Mouse (Mus musculus) monocyte, adult 5-6 weeks (primary cell): ENCODE results near the gene Ddx17. TPM values are rescaled to one million over a fixed set of nuclear protein-coding genes. Genes with fewer than 3 reads are reported as not detected.

Experiments
- ATAC-seq: fragments of 153-309, 156-312 bp; replicated peaks from 2 replicates; pipeline ENCODE4 v1.8.0; 2017; ENCODE audit warnings: mild to moderate bottlenecking; ENCODE audit not compliant: low TSS enrichment, insufficient number of reproducible peaks, severe bottlenecking, poor library complexity, low FRiP score
- total RNA-seq: library from RNA; stranded (forward); fragments of 200-1000, 200-491, 200-594 nt; gene quantifications from 3 replicates; pipeline ENCODE4 v1.2.3, GENCODE M21; 2017

Ddx17 gene
- total RNA-seq: 261 to 381 TPM (median 262 TPM) in 3 replicates

DNA sequence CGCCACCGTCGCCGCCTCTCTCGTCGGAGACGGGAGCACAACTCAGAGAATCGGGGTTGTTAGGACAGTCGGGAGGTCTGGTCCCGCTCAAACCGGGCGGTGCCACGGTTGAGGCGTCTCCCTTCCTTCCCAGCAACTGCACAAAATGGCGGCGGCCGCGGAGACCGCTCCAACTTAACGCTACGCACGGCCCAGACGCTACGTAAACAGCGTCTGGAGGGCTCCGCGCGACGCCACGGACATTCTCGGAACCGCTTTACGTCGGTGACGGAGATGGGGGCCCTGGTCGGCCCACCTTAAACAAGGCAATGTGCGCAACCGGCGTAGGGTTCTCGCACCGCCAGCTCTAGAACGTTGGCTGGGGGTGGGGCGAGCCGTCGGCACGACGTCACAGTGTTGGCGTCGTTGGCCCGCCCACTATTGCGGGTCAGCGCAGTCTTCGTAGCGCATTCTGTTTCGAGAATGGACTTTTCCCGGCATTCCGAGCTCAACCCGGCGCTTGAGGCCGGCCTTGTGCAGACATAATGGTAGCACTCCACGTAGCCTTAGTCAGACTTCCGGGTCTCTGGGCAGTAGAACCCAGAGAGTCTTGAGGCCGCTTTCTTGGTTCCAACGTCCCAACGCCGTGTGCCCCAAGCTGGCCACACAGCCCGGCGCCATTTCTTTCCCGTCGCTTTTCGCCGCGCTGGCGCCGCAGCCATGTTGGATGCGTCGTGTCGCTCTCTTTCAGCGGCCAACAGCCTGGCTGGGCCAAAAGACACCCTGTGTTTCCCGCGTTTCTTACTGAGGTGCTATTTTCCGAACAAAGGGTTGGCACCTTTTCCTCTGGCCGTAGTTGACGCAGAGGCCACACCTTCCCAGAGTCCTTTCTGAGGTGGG lies at the start of gene Ddx17:
Gene Ddx17 (minus strand): TSS at position 332 of the 879 bp plus-strand sequence.
- peak; percentile 95 for ATAC-seq

DNA sequence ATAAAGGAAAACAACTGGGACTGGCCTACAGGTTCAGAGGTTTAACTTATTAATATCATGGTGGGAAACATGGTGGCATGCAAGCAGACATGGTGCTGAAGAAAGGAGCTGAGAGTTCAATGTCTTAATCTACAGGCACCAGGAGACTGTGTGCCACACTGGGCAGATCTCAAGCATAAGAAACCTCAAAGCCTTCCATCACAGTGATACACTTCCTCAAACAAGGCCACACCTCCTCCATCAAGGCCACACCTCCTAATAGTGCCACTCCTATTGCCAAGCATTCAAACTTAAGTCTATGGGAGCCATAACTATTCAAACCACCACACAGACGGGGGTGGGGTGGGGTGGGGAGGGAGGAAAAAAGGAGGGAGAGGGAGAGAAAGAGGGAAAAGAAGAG lies 35.0 kb upstream of the Ddx17 start:
- ATAC-seq: no peak

DNA sequence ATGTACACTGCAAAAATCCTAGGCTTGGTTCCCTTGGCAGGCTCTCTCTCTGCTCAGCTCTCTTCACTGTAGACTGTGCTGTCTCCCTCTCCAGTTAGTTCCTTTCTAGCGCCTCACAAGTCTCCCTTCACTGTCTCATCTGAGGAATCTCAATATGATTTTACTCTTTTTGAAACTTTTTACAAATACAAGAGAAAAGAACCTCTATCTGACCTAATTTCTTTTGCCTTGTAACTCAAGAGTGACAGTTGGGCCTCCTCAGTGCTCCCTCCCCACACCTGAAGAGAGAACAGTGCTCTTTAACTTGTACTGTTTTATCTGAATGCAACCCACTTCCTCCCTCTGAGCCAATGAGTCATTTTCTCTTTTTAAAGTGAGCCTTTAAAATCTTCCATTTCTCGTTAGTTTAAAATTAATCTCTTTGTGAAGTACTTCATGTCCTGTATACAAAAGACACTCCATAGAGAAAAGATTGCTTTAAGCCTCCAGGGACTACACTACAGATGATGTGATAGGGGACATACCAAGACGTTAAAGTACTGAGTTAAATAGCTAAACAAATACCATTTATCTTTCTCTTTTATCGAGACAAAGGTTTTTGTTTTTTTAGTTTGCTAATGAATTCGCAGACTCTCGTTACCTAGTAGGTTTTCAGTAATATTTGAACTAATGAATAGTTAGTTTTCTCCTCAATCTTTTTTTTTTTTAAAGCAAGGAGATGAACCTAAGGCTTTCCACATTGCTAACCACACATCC lies 31.3 kb upstream of the Ddx17 start:
- ATAC-seq: no peak

DNA sequence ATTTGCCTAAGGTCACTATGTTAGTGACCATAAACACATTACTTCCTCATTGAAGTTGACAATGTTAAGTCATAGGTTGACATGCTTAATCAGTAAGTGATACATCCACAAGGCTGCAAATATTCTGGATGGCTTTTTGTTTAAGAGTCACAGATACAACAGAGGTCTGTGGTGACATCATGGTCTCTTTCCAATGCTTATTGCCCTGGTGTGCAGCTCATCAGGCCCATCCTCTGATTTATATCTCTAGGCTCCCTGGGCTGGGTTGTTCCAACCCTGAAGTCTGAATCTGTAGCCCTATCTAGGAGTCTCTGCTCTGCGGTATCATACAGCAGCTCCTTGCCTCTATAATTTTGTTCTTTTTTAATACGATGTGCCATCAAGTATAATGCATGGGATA lies 30.4 kb upstream of the Ddx17 start:
- ATAC-seq: no peak

DNA sequence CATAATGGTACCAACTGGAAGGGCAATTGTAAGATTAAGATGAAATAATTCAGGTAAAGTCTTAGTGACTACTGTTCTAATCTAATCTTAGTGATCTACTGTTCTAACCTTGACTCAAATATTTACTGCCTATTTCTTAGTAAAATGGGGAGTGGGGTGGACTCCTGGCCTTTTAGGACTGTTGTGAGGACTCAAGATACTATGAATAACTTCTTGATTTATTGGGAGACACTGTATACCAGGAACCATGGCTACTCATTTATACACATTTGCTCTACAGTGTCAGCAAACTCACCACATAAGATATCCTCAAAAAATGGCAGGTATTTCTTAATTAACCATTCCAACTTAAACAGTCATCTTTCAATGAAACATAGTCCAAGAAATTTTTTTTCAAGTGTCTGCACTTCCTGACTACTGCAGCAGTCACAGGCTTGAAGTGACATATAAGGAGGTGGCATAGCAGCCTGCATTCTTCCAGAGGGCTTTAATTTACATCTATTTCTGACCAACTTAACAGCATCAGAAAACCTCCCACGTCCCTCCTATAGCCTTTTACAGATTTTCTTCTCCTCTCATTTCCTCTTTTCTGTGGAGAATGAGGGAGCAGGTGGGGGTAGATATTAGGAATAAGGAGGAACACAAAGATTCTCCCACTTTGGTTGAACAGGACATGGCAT lies 29.1 kb upstream of the Ddx17 start:
- ATAC-seq: no peak

DNA sequence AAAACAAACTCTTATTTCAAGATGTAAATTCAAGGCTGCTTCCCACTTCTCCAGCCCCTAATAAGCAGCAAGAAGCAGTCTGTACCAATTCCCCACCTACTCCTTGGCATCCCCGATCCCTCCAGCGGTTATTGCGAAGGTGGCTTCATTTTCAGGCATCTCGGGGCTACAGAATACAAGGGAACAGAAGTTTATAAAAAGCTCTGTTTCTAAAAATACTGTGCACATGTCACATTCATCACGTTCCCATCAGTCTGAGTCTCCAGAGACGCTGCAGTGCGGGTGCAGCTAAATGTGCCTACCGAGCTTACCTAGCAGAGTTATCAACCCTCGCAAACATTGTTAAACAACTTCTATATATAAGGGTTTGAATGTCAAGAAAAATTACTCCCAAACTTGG lies 15.9 kb upstream of the Ddx17 start:
- ATAC-seq: no peak

DNA sequence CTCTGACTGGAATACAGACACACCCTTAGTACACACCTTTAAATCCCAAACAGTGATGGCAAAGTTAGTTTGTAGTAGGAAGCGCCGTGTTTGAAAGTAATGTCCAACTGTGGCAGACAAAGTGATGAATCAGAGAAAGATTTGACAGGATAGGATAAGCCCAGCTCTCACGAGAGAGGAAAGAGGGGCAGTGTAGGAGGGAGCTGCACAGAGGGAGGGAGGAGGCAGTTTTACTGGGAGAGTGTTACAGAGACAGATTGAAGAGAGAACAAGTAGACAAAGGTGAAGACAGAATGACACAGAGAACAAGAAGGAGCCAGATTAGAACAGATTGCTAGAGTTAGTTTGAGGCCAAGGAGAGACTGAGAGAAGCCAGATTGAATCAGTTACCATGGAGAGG lies 13.1 kb upstream of the Ddx17 start:
- no peak for ATAC-seq

DNA sequence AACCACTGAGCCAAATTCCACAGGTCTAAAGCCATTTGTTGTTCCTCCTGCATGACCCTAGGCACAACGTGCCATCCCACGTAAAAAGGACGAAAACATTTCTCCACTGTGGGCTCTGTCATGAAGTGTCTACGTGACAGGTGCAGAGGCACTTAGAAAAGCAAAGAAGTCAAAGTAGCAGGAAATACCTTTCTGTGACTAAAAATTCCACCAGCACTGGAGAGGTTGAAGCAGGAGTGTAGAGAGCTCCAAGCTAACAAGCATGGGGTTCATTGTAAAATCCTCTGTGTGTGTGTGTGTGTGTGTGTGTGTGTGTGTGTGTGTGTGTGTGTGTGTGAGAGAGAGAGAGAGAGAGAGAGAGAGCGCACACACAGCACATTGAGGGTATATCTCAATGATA lies 6.0 kb upstream of the Ddx17 start:
- ATAC-seq: no peak

DNA sequence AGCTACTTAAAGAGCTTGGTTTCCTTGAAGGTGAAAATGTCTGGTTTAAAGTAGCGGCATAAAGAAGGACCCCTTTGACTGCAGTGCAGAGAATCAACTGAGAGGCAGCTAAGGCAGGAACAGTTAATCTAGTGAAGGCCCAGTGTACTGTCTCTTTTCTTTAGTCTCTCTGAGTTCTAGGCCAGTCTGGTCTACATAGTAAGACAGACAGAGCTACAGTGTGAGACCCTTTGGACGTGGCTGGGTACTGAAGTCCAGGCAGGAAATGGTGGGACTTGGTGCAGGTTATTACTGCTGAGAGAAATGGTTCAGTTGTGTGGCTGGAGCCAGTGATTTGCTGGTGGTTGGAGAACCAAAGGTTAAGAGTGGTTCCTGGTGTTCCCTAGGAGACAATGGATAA lies 1.7 kb upstream of the Ddx17 start:
- ATAC-seq: no peak

DNA sequence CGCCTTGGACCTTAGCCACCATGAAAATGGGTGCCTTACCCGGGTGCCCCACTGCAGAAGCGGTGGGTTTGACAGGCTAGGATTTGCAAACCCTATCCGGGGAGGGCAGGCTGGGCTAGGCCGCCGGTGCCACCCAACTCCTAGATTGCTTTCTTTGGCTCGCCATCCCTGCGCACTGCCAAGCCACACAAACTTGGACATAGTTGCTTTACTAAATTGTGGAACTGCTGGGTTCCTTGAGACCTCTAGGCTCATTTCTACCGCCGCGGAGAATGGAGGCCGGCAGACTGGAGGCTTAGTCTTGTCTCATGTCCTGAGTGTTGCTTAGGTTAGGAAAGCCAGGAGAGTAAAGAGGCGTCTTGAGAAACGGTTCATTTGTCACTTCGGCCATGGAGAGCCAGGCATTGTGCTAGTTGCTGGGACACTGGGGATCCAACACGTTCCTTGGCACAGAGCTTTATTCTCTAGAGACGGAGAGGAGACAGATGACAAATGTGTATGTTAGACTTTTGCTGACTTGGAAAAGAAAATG lies 814 bp upstream of the Ddx17 start:
- ATAC-seq: 0 out of 2 replicates have a peak, but pooled peaks have one; percentile 3

DNA sequence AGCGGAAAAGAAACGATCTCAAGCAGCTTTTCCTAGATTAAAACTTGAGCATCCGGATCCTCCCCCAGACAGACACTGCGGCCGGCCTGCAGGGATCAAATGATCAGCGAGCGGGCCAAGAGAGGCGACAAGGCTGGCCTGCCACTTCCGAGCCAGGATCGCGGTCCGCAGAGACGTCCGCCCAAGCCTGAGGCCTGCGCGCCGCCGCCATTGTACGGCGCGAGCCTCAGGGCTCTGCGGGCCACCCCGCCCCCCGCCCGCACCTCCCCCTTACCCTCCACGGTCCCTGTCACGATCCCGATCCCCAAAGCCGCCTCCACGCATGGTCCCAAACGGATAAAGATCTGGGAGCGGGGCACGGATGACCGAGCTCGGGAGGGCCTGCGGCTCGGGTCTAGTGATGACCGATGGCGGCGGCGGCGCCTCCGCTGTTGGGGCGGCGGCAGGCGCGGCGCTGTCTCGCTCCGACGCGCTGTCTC lies 581 bp downstream of the Ddx17 start:
- peak; percentile 24 for ATAC-seq

DNA sequence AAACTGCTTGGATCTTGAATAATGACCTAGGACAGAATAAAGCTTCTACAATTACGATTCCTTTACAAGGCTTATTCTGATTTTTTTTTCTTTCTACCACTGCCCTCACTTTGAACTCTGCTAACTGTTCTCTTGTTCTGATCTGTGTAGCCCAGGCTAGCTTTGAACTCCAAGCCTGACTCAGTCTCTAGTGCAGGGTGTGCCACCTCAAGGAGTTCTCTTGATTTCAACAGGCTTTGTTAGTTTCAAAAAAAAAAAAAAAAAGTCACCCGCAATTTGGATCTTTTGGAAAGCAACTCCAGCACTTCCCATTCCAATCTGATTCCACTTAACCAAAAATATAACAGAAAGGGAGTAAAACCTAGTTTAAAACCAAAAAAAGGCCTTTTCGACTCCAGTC lies 1.0 kb downstream of the Ddx17 start:
- ATAC-seq: no peak

DNA sequence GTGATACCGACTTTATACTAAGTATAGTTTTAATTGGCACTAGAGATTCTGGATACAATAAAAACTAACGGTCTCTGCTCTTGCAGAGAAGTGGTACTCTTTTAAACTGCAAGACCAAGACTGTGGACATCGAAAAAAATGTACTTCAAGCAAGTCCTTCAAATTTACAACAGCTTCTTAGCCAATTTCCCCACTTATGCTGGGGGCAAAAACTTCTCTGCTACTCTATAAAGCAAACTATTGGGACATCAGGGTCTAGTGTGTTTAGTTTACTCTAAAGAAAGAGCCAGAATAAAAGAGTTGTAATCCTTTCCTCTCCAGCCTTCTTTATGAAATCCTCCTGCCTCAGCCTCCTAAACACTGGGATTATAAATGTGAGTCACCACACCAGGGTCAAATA lies 2.6 kb downstream of the Ddx17 start:
- no peak for ATAC-seq

DNA sequence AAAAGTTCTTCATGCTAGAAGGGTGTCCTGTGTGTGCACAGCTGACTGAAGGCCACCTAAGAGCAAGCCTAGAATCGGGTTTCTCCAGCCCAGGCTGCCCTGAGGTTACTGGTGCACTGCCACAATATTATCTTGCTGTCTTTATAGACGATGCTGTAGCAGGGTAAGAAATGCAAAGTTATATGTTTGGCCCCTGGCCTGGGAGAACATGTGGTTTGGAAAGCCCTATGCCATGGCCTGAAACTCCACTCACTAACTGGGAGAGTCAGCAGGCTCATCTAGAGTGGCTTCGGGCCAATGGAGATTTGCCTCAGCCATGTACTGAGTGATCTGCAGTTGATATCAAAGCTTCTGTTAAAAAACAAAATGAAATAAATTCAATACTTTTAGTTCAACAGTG lies 12.7 kb downstream of the Ddx17 start:
- no peak for ATAC-seq

DNA sequence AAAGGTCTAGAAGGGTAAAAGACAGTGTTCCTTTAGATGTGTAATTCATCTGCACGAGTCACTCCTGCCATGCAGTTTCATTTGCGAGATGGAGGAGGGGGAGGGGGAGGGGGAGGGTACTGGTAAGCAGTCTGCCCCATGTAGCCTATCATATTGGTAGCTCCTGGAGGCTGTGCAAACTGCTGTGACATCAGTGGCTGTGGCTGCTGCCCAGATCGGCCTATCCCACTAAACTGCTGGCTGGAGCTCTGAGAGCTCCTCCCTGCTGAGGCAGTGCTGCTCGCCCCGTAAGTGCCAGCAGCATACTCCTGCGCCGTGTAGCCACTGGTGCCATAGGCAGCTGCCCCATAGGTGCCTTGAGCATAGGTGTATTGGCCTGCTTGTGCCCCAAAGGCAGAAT lies 16.6 kb downstream of the Ddx17 start:
- ATAC-seq: no peak

DNA sequence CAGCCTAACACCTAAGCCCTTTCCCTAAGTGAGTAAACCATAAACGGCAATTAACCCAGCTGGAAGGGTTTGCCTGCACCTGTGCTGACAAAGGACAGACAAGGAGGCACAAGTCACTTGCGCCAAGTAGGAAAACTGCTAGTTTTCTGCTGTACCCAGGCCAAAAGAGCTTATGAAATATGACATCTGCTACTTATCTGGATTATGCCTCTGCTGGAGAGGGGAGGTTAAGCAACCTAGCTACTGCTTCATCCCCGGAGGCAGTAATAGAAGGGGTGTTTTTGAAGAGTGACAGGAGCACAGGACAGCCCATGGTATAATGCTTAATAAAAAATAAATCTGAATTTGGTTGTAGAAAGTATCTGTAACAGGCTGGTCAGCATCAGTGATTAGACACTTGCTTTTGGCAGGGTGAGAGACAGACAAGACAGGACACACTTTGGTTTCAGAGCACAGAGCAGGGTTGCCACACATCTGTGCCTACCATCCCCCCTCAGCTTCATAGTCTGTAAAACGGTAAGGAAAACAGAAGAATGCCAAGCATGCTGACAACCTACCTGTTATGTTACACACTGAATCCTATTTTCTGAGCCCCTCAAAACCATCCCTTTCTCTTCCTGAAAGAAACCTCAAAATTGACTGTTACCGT lies 18.4 kb downstream of the Ddx17 start:
- ATAC-seq: no peak

DNA sequence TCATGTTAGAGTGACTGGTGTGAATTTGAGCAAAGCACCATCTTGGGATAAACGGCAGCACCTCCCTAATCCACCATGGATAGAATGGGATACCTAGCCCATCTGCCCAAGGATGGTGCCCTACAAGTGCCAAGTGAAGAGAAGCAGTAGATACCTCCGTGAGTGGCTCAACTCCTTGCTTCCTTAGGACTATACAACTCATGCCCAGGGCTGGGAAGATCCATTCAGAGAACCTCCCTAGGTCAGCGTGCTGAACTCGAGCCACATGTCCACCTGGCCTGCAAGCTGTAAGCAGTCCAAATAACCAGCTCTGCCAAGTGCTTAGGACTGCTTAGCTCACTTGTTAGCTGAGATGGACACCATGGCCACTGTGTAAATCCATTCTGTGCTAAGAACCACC lies 19.3 kb downstream of the Ddx17 start:
- ATAC-seq: no peak

DNA sequence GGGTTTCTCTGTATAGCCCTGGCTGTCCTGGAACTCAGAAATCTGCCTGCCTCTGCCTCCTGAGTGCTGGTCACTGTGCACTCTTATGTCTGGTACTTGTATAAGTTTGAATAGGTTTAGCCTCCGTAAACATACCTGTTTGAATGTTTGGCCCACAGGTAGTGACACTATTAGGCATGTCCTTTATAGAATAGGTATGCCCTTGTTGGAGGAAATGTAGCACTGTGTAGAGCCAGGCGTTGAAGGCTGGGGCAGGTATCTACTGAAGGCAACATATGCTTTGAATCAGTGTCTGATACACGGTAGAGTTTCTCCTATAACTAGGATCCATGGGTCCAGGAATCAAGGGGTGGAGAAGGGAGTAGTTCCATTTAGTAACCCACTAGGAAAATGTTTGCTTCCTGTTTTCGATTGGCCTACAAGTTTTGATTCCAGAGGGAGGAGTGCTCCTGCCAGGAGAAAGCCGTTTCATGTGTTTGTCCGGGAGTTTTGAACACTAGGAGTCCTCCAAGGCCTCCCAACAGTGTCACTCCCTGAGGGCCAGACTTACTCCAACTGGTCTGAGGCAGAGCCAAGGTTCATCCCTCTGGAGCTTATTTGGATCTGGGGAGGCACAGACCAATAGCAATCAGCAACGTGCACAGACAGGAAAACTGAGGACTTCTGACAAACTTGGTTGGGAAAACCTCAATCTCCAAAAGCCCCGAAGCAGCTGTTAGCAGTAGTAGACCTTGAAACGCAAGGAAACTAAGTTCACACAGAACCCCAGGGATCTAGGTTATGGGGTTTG lies 20.4 kb downstream of the Ddx17 start:
- ATAC-seq: no peak
